Mouse (Mus musculus): ENCODE measurements at regions not wholly inside any gene's neighbourhood (a gene's known extent, or its start where the extent isn't known, plus 50 kb on each side); places are given as distances from the start of the nearest gene placed in this dataset.

- DNase-seq (ENCODE audit: low spot score in 2 of 2) = peak in 1 of 2 experiments; percentile 5
Observed at GRCm38 (mm10) chr19:52177088-52177791, 86.9 kb upstream of the Ins1 start.

GRCm38 (mm10) chr19:52193813-52194212 lies 70.3 kb upstream of the Ins1 start:
- no peak for DNase-seq (ENCODE audit: low spot score in 2 of 2)

- no peak for DNase-seq (ENCODE audit: low spot score in 2 of 2)
Observed at GRCm38 (mm10) chr19:52199545-52200284, 64.4 kb upstream of the Ins1 start.

GRCm38 (mm10) chr19:52207725-52208124 lies 56.4 kb upstream of the Ins1 start:
- DNase-seq (ENCODE audit: low spot score in 2 of 2) = no peak

All from layer of hippocampus, adult 8-10 months (tissue).